Mouse (Mus musculus) forebrain, embryonic 12.5 days (tissue): ENCODE results near the gene Nexn. TPM values are rescaled to one million over a fixed set of nuclear protein-coding genes. Genes with fewer than 3 reads are reported as not detected.
"Not testable (repeated sequence)": the region's sequence is repeated elsewhere in the genome, so short reads cannot be mapped to it uniquely, and the experiment has no call there.

Source experiments
- ATAC-seq: fragments of 200-750 bp; cut with Nextera tagmentation; 2 replicates; pipeline ENCODE4 v1.8.0; 2017; ENCODE audit warnings: moderate TSS enrichment; ENCODE audit not compliant: low FRiP score
- H3K27ac ChIP-seq: fragments of 300-500 bp; sonication (generic); 2 replicates; pipeline ENCODE4 v1.5.1; 2016; ENCODE audit warnings: mild to moderate bottlenecking
- H3K27me3 ChIP-seq: fragments of 300-500 bp; sonication (generic); 2 replicates; pipeline ENCODE4 v1.6.1; 2016; ENCODE audit warnings: mild to moderate bottlenecking
- H3K36me3 ChIP-seq: fragments of 300-500 bp; sonication (generic); replicated peaks from 2 replicates; pipeline ENCODE4 v1.6.1; 2016; ENCODE audit warnings: mild to moderate bottlenecking
- H3K4me1 ChIP-seq: fragments of 300-500 bp; sonication (generic); 2 replicates; pipeline ENCODE4 v1.6.1; 2016
- H3K4me2 ChIP-seq: fragments of 300-500 bp; sonication (generic); 2 replicates; pipeline ENCODE4 v1.6.1; 2016; ENCODE audit warnings: mild to moderate bottlenecking, moderate library complexity
- H3K4me3 ChIP-seq: fragments of 300-500 bp; sonication (generic); replicated peaks from 2 replicates; pipeline ENCODE4 v1.5.1; 2016; ENCODE audit warnings: mild to moderate bottlenecking
- H3K9ac ChIP-seq: fragments of 300-500 bp; sonication (generic); 2 replicates; pipeline ENCODE4 v1.6.1; 2016; ENCODE audit warnings: mild to moderate bottlenecking
- H3K9me3 ChIP-seq: fragments of 300-500 bp; sonication (generic); 2 replicates; pipeline ENCODE4 v1.6.1; 2016
- WGBS: fragments of 180-500 bp; shearing (Covaris S2); methylation state at CpG from one replicate; pipeline ENCODE4 v1.1.7; 2016; 5-methylcytosine and 5-hydroxymethylcytosine counted together
- polyA plus RNA-seq: library from polyadenylated mRNA; unstranded; fragments of >200 nt; fragmentation: Nextera tagmentation; extraction: Ambion mirVana; gene quantifications from 2 replicates; pipeline ENCODE4 v1.2.1, GENCODE M21; 2016

Gene Nexn
- 3.4 and 6.3 TPM in 2 replicates for polyA plus RNA-seq

DNA sequence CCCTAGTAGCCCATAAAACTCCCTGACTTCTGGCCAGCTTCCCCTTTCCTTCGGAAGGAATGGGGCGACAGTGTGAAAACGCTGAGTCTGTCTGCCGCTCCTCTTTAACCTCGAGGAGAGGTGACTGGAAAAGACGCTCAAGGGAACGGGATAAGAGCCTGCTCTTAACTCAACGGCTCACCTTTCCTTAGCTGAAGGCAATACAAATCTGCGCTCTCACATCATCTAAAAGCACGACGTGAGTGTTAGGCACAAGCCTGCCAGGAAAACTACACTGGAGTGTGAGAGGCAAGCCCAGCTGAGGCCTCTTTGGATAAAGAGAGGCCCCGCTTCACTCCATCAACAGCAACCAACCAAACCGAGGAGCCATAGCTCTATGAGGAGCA, at the start of gene Nexn:
Gene Nexn (minus strand): TSS at position 315 of the 386 bp plus-strand sequence.
- peak within 1 kb of the TSS; percentile 100 for H3K4me2 ChIP-seq
- H3K27ac ChIP-seq = 0 out of 2 replicates have a peak within 1 kb of the TSS, but pooled peaks have one; percentile 8
- peaks cover 27% of the 10 kb centered on the region for H3K4me1 ChIP-seq
- peaks cover 73% of the 10 kb centered on the region for H3K27me3 ChIP-seq
- peak within 1 kb of the TSS; percentile 58 for H3K4me3 ChIP-seq
- peak; percentile 45; the same call in 1 of the 2 replicates for ATAC-seq
- no peaks in the 10 kb centered on the region for H3K36me3 ChIP-seq
- H3K9me3 ChIP-seq = no peaks in the 10 kb centered on the region
- 3% methylated on average over 13 of the region's 13 CpGs for WGBS
- peak within 1 kb of the TSS; percentile 61 for H3K9ac ChIP-seq

DNA sequence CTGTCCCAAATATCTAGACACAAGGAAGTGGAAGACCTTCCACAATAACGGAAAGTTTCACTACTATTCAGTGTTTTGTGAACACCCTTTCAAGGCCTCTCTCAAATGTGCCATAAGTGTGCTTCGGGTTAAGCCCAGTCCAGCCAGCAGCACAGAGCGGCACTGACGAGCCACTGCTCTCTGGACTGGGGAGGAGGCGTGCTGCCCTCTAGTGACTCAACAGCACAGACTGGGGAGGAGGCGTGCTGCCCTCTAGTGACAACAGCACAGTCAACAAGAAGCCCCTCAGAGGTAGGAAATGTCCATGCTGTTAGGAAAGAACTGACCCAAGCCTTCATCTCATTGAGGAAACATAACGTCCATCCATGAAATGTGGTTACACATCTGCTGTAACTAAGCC, 49.5 kb upstream of the Nexn start:
- peak; percentile 84 for ATAC-seq

DNA sequence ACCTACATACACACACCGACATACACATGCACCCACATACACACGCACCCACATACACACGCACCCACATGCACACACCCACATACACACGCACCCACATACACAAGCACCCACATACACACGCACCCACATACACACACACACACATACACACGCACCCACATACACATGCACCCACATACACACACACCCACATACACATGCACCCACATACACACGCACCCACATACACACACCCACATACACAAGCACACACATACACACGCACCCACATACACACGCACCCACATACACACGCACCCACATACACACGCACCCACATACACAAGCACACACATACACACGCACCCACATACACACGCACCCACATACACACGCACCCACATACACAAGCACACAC, 48.5 kb upstream of the Nexn start:
- not testable (repeated sequence) for H3K27ac ChIP-seq, H3K9me3 ChIP-seq, H3K4me2 ChIP-seq, ATAC-seq, H3K9ac ChIP-seq, H3K4me3 ChIP-seq, H3K27me3 ChIP-seq, H3K4me1 ChIP-seq
- H3K36me3 ChIP-seq = peaks cover 23% of the 10 kb centered on the region
- WGBS = 76% methylated on average over 14 of the region's 14 CpGs

More for the DNA sequence above, 49.5 kb upstream of the Nexn start:
- no peak overlapping the region for H3K9ac ChIP-seq
- H3K4me3 ChIP-seq = no peak overlapping the region
- H3K27me3 ChIP-seq = no peaks in the 10 kb centered on the region
- no peak overlapping the region for H3K27ac ChIP-seq
- H3K36me3 ChIP-seq = peaks cover 23% of the 10 kb centered on the region
- H3K4me2 ChIP-seq = no peak overlapping the region
- no peaks in the 10 kb centered on the region for H3K9me3 ChIP-seq
- 13% methylated on average over 7 of the region's 7 CpGs for WGBS
- H3K4me1 ChIP-seq = no peaks in the 10 kb centered on the region

DNA sequence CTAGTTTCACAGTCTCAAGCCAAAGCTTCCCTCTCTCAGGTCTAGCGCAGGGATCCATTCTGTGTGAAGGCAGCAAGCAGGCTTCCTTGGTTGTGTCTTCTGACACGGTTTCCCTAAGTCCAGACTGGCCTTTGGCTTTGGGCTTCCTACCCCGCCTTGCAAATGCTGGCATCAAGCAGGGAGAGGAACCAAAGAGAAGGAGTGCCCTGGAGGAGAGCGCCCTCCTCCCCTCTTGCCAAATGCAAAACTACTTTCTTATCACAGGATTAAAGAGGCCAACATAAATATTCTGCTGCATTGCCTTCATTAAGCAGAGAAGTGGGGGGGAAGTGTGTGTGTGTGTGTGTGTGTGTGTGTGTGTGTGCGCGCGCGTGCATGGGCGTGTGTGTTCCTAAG, 43.1 kb upstream of the Nexn start:
- Histone ChIP-seq H3K9ac (no peak overlapping the region), H3K4me1 (no peaks in the 10 kb centered on the region), H3K4me2 (no peak overlapping the region), H3K4me3 (no peak overlapping the region), H3K36me3 (peaks cover 38% of the 10 kb centered on the region), H3K9me3 (no peaks in the 10 kb centered on the region), H3K27ac (no peak overlapping the region), H3K27me3 (no peaks in the 10 kb centered on the region)
- ATAC-seq = no peak
- WGBS = 92% methylated on average over 9 of the region's 9 CpGs

DNA sequence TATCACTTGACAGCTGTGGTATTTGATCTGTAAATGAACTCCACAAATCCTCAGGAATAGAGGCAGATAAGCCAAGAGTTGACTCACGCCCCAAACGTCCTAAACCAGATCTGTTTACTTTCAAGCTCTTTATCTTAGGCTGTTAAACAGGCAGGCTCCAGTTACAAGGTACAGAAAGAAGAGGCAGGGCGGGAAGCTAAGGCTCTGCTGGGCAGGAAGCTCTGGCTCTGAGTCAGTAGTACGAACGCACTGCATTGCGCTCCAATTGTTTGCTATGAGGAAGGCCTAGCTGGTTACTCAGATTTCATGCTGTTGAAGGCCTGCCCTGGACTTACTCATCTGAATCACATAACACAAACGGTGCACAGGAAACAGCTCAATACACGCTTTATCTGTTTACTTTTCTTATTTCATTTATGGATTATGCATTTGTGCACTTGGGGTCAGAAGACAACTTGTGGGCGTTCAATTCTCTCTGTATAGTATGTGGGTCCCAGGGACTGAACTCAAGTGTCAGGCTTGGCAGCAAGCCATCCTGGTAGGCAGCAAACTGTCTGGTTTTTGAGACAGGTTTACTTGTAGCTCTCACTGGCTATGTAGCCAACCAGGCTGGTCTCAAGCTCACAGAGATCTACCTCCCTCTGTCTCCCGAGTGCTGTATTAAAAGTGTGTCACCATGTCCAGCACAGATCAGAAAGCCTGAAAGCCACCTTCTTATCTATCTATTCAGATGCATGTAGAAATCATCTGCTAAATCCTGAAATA, 42.5 kb upstream of the Nexn start:
- ATAC-seq = no peak
- WGBS = 75% methylated on average over 10 of the region's 10 CpGs

DNA sequence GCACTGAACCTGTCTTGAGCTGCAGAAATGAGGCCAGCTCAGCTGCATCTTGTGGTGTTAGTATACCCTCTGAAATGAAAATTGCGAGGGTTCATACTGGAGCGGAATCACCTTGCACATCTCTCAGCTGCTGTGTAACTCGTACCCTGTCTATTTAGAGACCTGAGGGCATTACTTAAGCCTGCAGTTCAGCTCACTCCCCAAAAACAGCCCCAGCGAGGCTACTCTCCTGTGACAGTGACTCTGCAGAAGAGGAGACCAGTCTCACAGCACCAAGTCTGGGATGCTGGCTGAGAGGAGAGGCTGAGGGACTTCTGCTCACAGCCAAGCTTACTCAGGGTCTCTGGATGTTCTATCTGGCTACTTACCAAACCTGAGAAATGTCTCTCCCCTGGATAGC, 39.8 kb upstream of the Nexn start:
- peaks cover 32% of the 10 kb centered on the region for H3K36me3 ChIP-seq

More for the DNA sequence above, 42.5 kb upstream of the Nexn start:
- peaks cover 38% of the 10 kb centered on the region for H3K36me3 ChIP-seq
- H3K27ac ChIP-seq = no peak overlapping the region
- no peaks in the 10 kb centered on the region for H3K4me1 ChIP-seq
- no peak overlapping the region for H3K4me2 ChIP-seq
- no peak overlapping the region for H3K9ac ChIP-seq
- no peak overlapping the region for H3K4me3 ChIP-seq
- H3K9me3 ChIP-seq = no peaks in the 10 kb centered on the region
- no peaks in the 10 kb centered on the region for H3K27me3 ChIP-seq

DNA sequence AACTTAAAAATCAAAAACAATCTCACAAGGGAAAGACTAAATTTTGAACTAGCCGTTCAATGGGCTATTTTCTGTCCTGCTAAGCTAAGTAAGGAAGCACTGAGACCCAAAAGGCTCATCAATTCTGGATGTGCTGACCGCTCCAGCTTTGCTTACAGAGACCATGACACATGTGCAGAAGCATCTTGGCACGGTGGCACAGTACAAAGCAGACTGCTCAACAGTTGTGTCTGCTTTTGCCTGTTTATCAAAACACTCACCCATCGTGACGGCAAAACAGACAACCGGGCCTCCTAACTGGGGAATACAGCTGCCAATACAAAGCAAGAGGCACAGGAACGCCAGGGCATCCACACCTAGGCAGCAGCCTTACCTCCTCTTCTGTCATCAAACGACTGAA, 38.9 kb upstream of the Nexn start:
- Histone ChIP-seq H3K4me2 (no peak overlapping the region), H3K4me3 (no peak overlapping the region), H3K27me3 (no peaks in the 10 kb centered on the region), H3K27ac (no peak overlapping the region), H3K9ac (no peak overlapping the region), H3K36me3 (peaks cover 38% of the 10 kb centered on the region), H3K4me1 (no peaks in the 10 kb centered on the region), H3K9me3 (no peaks in the 10 kb centered on the region)
- WGBS = 93% methylated on average over 8 of the region's 8 CpGs
- ATAC-seq = no peak

More for the DNA sequence above, 39.8 kb upstream of the Nexn start:
- no peaks in the 10 kb centered on the region for H3K4me1 ChIP-seq
- ATAC-seq = no peak
- H3K4me3 ChIP-seq = no peak overlapping the region
- no peak overlapping the region for H3K27ac ChIP-seq
- H3K4me2 ChIP-seq = no peak overlapping the region
- H3K9me3 ChIP-seq = no peaks in the 10 kb centered on the region
- WGBS = 90% methylated on average over 4 of the region's 4 CpGs
- no peaks in the 10 kb centered on the region for H3K27me3 ChIP-seq
- no peak overlapping the region for H3K9ac ChIP-seq

DNA sequence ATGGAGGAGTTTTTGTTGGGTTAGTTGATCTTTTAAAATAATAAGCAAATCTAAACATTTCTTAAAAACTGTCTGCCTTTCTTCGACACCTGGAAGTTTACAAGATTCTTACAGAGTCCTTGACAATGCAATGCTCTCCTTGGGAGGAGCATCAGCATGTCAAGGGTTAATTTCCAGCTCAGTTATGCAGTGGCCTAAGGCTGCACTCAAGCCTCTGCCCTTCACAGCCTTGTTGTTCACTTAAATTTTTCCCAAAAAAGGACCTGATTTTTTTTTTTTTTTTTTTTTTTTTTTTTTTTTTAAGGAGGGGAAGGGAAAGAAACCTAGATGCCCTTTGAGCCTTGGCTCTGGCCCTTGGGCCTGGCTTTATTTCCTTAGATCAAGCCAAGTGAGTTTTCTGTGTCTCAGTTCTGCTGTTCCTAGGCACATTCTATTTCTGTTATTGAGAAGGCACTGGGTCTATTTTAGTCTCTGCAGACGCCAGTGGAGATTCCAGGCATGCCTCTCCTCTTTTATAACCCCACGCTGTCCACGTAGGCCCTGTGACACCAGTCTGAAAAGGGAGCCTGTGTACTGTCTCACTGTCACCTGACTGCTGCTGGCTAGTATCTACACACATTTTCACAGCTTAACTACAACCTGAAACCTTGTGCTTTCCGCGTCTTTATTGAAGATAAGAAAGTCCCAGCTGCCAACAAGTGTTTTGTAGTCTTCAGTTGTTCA, 38.1 kb upstream of the Nexn start:
- H3K9me3 ChIP-seq = no peaks in the 10 kb centered on the region
- no peak for ATAC-seq
- H3K4me3 ChIP-seq = no peak overlapping the region
- H3K27me3 ChIP-seq = no peaks in the 10 kb centered on the region
- 78% methylated on average over 6 of the region's 6 CpGs for WGBS
- no peak overlapping the region for H3K4me2 ChIP-seq
- H3K4me1 ChIP-seq = no peaks in the 10 kb centered on the region
- no peak overlapping the region for H3K27ac ChIP-seq
- H3K36me3 ChIP-seq = peaks cover 34% of the 10 kb centered on the region
- H3K9ac ChIP-seq = no peak overlapping the region

DNA sequence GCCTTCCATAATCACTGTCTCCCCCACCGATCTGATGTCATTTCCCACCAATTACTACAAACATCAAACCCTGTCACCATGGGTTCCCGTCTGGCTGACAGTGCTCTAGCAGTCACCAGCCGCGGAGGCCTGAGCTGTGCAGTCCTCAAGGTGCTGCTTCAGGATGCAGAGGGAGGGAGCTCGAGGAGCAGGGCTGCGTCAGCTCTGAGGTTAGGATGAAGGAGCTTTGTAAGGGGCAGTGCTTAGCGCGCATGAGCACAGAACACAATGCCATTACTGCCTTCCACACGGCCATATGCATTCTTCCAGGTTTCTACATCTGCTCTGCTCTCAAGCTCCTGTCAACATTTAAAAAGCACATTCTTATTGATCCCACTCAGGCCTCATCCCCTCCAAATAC, 36.8 kb upstream of the Nexn start:
- Histone ChIP-seq H3K4me2 (no peak overlapping the region), H3K27ac (no peak overlapping the region), H3K4me3 (no peak overlapping the region), H3K4me1 (no peaks in the 10 kb centered on the region), H3K9me3 (no peaks in the 10 kb centered on the region), H3K9ac (no peak overlapping the region), H3K27me3 (no peaks in the 10 kb centered on the region), H3K36me3 (peaks cover 34% of the 10 kb centered on the region)
- 77% methylated on average over 9 of the region's 9 CpGs for WGBS
- ATAC-seq = no peak

DNA sequence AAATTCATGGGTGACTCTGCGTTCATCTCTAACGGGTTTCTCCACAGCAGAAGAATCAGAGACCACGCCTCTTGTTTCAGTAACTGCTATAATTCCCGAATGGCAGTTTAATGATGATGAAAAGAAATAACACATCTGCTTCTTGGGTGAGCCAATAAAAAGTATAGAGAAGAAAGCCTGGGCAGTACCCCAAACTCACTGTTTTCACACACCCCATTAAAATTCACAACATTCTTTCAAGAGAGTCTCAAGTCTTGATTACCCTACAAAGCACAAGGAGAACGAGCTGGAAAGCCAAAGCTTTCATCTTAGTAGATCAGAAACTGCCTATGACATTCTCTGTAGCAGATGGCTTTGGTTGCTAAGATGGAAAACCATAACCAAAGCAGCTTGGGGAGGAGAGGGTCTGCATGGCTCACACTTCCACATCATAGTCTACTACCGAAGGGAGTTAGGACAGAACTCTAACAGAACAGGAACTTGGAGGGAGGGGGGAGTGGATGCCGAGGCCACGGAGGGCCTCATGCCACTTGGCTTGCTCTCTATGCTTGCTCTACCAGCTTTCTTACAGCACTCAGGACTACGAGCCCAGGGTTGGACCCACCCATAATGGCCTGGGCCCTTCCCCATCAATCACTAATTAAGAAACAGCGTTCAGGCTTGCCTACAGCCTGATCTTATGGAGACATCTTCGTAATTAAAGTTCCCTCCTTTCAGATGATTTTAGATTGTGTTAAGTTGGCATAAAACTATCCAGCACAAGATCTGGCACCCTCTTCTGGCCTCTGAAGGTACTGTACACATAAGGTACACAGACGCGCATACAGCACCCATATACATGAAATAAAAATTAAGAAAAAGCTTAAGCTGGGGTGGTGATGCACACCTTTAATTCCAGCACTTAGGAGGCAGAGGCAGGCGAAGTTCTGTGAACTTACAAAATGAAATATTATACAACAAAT, 34.5 kb upstream of the Nexn start:
- Histone ChIP-seq H3K4me2 (no peak overlapping the region), H3K4me3 (no peak overlapping the region), H3K9me3 (no peaks in the 10 kb centered on the region), H3K4me1 (no peaks in the 10 kb centered on the region), H3K36me3 (peaks cover 42% of the 10 kb centered on the region), H3K27ac (no peak overlapping the region), H3K27me3 (no peaks in the 10 kb centered on the region), H3K9ac (no peak overlapping the region)
- no peak for ATAC-seq
- WGBS = 91% methylated on average over 14 of the region's 14 CpGs

DNA sequence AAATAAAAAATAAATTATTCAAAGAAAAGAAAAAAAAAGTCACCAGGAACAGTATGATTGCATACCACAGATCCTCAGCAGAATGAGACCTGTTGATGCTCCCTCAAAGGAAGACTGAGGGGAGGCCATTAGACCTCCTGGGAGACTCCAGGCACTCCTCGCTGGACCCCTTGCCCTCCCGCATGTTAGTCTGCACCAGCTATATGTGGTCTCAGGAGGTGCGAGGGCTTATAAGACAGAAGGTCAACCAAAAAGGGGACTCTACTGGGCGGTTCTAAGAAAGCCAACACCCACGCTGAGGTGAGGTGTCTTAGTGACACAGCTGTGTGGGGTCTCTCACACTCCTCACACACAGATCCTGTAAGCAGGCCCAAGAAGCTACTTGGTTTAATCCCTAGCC, 29.7 kb upstream of the Nexn start:
- H3K9me3 ChIP-seq = no peaks in the 10 kb centered on the region
- no peaks in the 10 kb centered on the region for H3K4me1 ChIP-seq
- no peaks in the 10 kb centered on the region for H3K27me3 ChIP-seq
- no peak for ATAC-seq
- 93% methylated on average over 5 of the region's 5 CpGs for WGBS
- no peak overlapping the region for H3K4me2 ChIP-seq
- H3K27ac ChIP-seq = no peak overlapping the region
- H3K4me3 ChIP-seq = no peak overlapping the region
- H3K36me3 ChIP-seq = peaks cover 47% of the 10 kb centered on the region
- H3K9ac ChIP-seq = no peak overlapping the region

DNA sequence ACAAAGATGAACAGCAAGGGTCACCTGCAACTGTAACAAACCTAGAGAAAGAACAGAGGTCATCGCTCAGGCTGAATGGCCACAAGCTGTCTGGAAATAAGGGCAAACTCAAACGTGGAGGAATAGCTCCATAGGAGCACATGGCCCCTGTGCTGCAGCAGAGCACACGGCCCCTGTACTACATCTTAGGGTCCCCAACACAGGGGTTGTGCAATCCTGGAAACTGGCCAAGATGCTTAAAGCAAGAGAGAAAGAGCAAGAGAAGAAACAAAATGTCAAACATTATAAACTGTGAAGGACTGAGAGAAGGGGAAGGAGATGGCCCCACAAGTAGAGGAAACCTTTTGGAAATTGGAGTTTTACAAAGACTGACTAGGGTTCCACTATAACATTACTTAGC, 28.2 kb upstream of the Nexn start:
- 80% methylated on average over 3 of the region's 3 CpGs for WGBS
- Histone ChIP-seq H3K9ac (no peak overlapping the region), H3K4me1 (no peaks in the 10 kb centered on the region), H3K36me3 (peaks cover 49% of the 10 kb centered on the region), H3K9me3 (no peaks in the 10 kb centered on the region), H3K4me2 (no peak overlapping the region), H3K27ac (no peak overlapping the region), H3K27me3 (no peaks in the 10 kb centered on the region), H3K4me3 (no peak overlapping the region)
- no peak for ATAC-seq
